Mouse (Mus musculus) kidney, postnatal 0 days (tissue): ENCODE results near the gene Ndufaf2. TPM values are rescaled to one million over a fixed set of nuclear protein-coding genes. Genes with fewer than 3 reads are reported as not detected.

Source experiments
- ATAC-seq: fragments of 200-750 bp; cut with Nextera tagmentation; replicated peaks from 2 replicates; pipeline ENCODE4 v1.8.0; 2017; ENCODE audit warnings: low read depth, moderate number of reproducible peaks, moderate TSS enrichment, moderate library complexity; ENCODE audit not compliant: low FRiP score
- DNase-seq: peaks from one replicate; pipeline ENCODE4 v3.0.0-alpha.2; 2016; ENCODE audit warnings: low spot score
- H3K27ac ChIP-seq: fragments of 300-500 bp; sonication (generic); 2 replicates; pipeline ENCODE4 v1.5.1; 2014; ENCODE audit warnings: mild to moderate bottlenecking
- H3K27me3 ChIP-seq: fragments of 300-500 bp; sonication (generic); 2 replicates; pipeline ENCODE4 v1.6.1; 2014; ENCODE audit warnings: low read length, mixed read lengths; ENCODE audit not compliant: insufficient read depth
- H3K36me3 ChIP-seq: fragments of 300-500 bp; sonication (generic); 2 replicates; pipeline ENCODE4 v1.6.1; 2014; ENCODE audit warnings: low read length, mixed read lengths; ENCODE audit not compliant: insufficient read depth
- H3K4me1 ChIP-seq: fragments of 300-500 bp; sonication (generic); replicated peaks from 2 replicates; pipeline ENCODE4 v1.6.1; 2014; ENCODE audit warnings: antibody characterized with exemption, low read length, mixed read lengths; ENCODE audit not compliant: insufficient read depth
- H3K4me2 ChIP-seq: fragments of 300-500 bp; sonication (generic); 2 replicates; pipeline ENCODE4 v1.6.1; 2014; ENCODE audit warnings: mild to moderate bottlenecking, low read length, moderate library complexity, mixed read lengths
- H3K4me3 ChIP-seq: fragments of 300-500 bp; sonication (generic); replicated peaks from 2 replicates; pipeline ENCODE4 v1.5.1; 2014; ENCODE audit warnings: low read depth, low read length
- H3K9ac ChIP-seq: fragments of 300-500 bp; sonication (generic); 2 replicates; pipeline ENCODE4 v1.6.1; 2014; ENCODE audit warnings: low read depth, low read length
- H3K9me3 ChIP-seq: fragments of 300-500 bp; sonication (generic); replicated peaks from 2 replicates; pipeline ENCODE4 v1.6.1; 2016; ENCODE audit warnings: low read length, inconsistent platforms, mixed read lengths
- CTCF ChIP-seq: IDR thresholded peaks from 2 replicates; pipeline ENCODE4 v1.5.1; 2016; ENCODE audit warnings: antibody characterized with exemption, low read depth, mild to moderate bottlenecking, moderate library complexity
- WGBS: fragments of 180-500 bp; shearing (Covaris S2); extraction: QIAGEN DNeasy Blood & Tissue Kit; methylation state at CpG from one replicate; pipeline ENCODE4 v1.1.7; 2014; 5-methylcytosine and 5-hydroxymethylcytosine counted together
- polyA plus RNA-seq: library from polyadenylated mRNA; unstranded; fragments of >200 nt; fragmentation: Nextera tagmentation; extraction: Ambion mirVana; gene quantifications from 2 replicates; pipeline ENCODE4 v1.2.1, GENCODE M21; 2015

Ndufaf2 gene
- polyA plus RNA-seq, 1 experiment from 2014 or later = 79.3 TPM

GRCm38 (mm10) chr13:108013839-108014238 lies 144.6 kb downstream of the Ndufaf2 start:
- Histone ChIP-seq H3K27me3 (no peaks in the 10 kb centered on the region), H3K27ac (peak overlapping the region; percentile 60)

GRCm38 (mm10) chr13:108013110-108013509 lies 145.3 kb downstream of the Ndufaf2 start:
- H3K27me3 ChIP-seq = no peaks in the 10 kb centered on the region
- DNase-seq = peak; percentile 48
- H3K27ac ChIP-seq = peak overlapping the region; percentile 60; the same call in 1 of the 2 replicates
- 46% methylated on average over 8 of the region's 8 CpGs for WGBS
- no peak overlapping the region for H3K4me2 ChIP-seq
- no peak overlapping the region for H3K9ac ChIP-seq
- no peaks in the 10 kb centered on the region for H3K4me1 ChIP-seq
- no peak overlapping the region for H3K4me3 ChIP-seq
- no peak for TF ChIP-seq CTCF
- H3K36me3 ChIP-seq = no peaks in the 10 kb centered on the region
- ATAC-seq = peak; percentile 75
- H3K9me3 ChIP-seq = no peaks in the 10 kb centered on the region

More at GRCm38 (mm10) chr13:108013839-108014238, 144.6 kb downstream of the Ndufaf2 start:
- Histone ChIP-seq H3K4me3 (no peak overlapping the region), H3K9me3 (no peaks in the 10 kb centered on the region), H3K4me1 (no peaks in the 10 kb centered on the region), H3K36me3 (no peaks in the 10 kb centered on the region), H3K4me2 (no peak overlapping the region), H3K9ac (no peak overlapping the region)
- WGBS = 42% methylated on average over 6 of the region's 6 CpGs
- DNase-seq (peak; percentile 67), ATAC-seq (peak; percentile 86)
- no peak for TF ChIP-seq CTCF

- Histone ChIP-seq H3K4me2 (no peak overlapping the region), H3K9ac (no peak overlapping the region), H3K36me3 (no peaks in the 10 kb centered on the region), H3K27me3 (no peaks in the 10 kb centered on the region), H3K4me1 (no peaks in the 10 kb centered on the region), H3K27ac (no peak overlapping the region), H3K4me3 (no peak overlapping the region), H3K9me3 (no peaks in the 10 kb centered on the region)
- peak; percentile 28 for DNase-seq
- TF ChIP-seq CTCF = no peak
- 67% methylated on average over 4 of the region's 4 CpGs for WGBS
- ATAC-seq = no peak
These were observed 150.6 kb downstream of the Ndufaf2 start for GRCm38 (mm10) chr13:108007861-108008260.

DNA sequence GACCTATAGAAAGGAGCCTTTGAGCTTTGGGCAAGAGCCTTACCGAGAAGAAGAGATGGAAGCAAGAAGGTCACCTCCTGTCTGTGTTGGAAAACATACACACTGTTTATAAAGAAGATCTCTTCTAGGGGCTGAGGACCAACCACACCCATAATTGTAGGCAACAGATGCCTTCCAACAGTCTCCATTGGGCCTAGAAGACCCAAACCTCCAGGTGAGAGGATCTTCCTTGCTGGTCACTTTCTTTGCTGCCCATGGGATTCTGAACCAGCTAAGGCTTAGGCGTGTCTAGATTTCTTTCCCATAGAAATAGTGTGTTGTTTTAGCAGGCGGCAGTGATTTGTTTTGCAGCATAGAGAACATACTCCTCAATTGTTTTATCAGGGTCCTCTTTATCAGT lies 162.1 kb downstream of the Ndufaf2 start:
- no peak for TF ChIP-seq CTCF
- no peaks in the 10 kb centered on the region for H3K36me3 ChIP-seq
- no peaks in the 10 kb centered on the region for H3K4me1 ChIP-seq
- H3K27me3 ChIP-seq = no peaks in the 10 kb centered on the region
- no peaks in the 10 kb centered on the region for H3K9me3 ChIP-seq
- H3K4me3 ChIP-seq = no peak overlapping the region
- no peak overlapping the region for H3K27ac ChIP-seq
- WGBS = 86% methylated on average over 3 of the region's 3 CpGs
- no peak overlapping the region for H3K9ac ChIP-seq
- no peak for ATAC-seq
- H3K4me2 ChIP-seq = no peak overlapping the region
- no peak for DNase-seq

GRCm38 (mm10) chr13:107995211-107995610 lies 163.2 kb downstream of the Ndufaf2 start:
- Histone ChIP-seq H3K9me3 (no peaks in the 10 kb centered on the region), H3K27ac (no peak overlapping the region), H3K36me3 (no peaks in the 10 kb centered on the region), H3K9ac (no peak overlapping the region), H3K4me2 (no peak overlapping the region), H3K4me3 (no peak overlapping the region), H3K4me1 (no peaks in the 10 kb centered on the region), H3K27me3 (no peaks in the 10 kb centered on the region)
- 53% methylated on average over 7 of the region's 7 CpGs for WGBS
- no peak for TF ChIP-seq CTCF
- DNase-seq (no peak), ATAC-seq (no peak)

- Histone ChIP-seq H3K9ac (no peak overlapping the region), H3K27ac (no peak overlapping the region), H3K9me3 (no peaks in the 10 kb centered on the region), H3K4me3 (no peak overlapping the region), H3K4me2 (no peak overlapping the region), H3K36me3 (no peaks in the 10 kb centered on the region), H3K27me3 (no peaks in the 10 kb centered on the region), H3K4me1 (no peaks in the 10 kb centered on the region)
- ATAC-seq (no peak; the same call in 1 of the 2 replicates), DNase-seq (no peak)
- WGBS = 75% methylated on average over 1 of the region's 1 CpGs
- no peak for TF ChIP-seq CTCF
These were observed 165.8 kb downstream of the Ndufaf2 start for GRCm38 (mm10) chr13:107992573-107992972.

DNA sequence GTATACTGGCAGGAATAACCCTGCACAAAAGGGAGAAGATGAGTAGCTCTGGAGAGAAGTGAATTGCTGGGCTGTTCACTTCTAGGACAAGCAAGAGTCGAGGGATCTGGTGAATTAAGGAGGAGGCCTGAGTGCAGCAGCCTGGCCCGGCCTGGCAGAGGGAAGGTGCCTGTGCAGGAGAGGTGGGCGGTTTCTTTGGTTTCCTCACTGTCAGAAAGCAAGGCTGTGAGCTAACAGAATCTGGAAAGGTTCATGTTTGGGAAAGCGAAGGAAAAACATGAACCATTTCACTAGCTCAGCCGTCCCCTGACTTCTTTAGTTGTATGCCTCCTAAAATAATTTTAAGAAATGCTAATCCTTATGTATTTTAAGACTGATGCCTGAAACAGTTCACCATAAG lies 173.8 kb downstream of the Ndufaf2 start:
- Histone ChIP-seq H3K4me3 (no peak overlapping the region), H3K36me3 (no peaks in the 10 kb centered on the region), H3K9me3 (no peaks in the 10 kb centered on the region), H3K4me2 (no peak overlapping the region), H3K27ac (no peak overlapping the region), H3K9ac (no peak overlapping the region), H3K4me1 (no peaks in the 10 kb centered on the region), H3K27me3 (no peaks in the 10 kb centered on the region)
- ATAC-seq (no peak), DNase-seq (no peak)
- TF ChIP-seq CTCF = no peak
- WGBS = 69% methylated on average over 5 of the region's 5 CpGs
